Mouse (Mus musculus) embryo, embryonic 11 days (tissue): ENCODE measurements at regions not wholly inside any gene's neighbourhood (a gene's known extent, or its start where the extent isn't known, plus 50 kb on each side); places are given as distances from the start of the nearest gene placed in this dataset.

ENCODE experiments used
- DNase-seq: peaks from one replicate; pipeline ENCODE4 v3.0.0-alpha.2; 2015

DNA sequence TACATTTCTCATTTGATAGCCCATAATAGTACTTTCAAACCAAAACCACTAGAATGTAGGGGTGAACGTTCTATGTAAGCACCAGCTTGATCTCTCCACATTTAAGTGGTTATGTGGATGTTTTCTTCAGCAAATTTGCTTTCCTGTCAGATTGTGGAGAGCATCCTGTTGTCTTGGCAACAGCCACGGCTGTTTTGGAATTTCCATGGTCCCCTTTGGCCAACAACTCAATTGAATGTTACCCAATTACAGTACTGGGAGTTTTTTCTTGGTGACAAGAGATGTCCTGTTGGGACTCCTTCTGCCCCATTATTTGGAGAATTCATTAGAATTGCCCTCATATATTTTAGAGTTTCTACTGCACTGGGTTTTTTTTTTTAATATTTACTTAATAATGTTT lies 503.2 kb downstream of the Ndufa4 start:
- no peak for DNase-seq

- no peak for DNase-seq
Observed at GRCm38 (mm10) chr6:11359088-11359487, 548.2 kb downstream of the Ndufa4 start.

DNA sequence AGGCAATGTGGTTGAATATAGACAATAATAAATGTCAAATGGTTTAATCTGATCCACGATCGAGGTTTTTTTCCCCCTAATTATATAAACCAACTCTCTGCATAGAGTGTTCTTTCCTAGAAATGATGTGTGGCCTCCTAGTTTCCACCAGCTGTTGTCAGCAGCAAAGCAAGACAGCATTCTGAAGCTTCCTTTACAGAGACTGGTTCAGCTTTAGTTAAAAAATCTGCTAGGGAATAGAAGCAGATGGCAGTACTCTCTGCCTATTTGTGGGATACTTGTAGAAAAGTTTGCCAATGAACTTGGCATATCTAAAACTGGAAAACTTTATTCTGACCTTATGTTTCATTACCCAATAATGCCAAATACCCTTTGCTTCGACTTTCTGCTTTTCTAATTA lies 553.7 kb downstream of the Ndufa4 start:
- DNase-seq: no peak

DNA sequence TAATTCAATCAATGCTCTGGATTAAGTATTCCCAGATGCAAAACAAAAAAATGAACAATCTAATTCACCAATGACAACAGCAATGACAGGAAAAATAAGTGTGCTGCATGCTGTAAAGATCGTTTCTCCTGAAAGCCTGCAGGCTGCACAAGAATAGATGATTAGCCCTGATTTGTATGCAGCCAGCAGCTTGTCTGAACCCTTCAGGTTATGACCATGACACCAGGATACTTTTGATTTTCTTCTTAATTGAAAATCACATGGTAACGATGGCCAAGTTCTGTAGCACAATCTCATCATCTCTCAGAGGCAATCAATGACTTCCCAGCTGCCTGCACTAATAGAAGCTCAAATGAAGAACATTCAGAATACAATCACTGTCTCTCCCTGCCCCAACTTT lies 573.2 kb downstream of the Ndufa4 start:
- DNase-seq: no peak

DNA sequence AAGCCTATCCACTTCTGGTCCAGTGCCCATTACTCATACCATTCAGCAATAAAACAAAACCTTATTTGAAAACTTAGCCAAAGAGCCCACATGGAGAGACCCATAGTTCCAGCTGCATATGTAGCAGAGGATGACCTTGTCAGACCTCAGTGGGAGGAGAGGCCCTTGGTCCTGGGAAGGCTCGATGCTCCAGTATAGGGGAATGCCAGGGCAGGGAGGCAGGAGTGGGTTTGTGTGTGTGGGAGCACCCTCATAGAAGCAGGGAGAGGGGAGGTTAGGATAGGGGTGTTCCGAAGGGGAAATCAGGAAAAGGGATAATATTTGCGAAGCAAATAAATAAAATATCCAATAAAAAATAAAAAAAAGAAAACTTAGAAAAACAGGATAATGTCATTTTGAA lies 593.6 kb downstream of the Ndufa4 start:
- no peak for DNase-seq

DNA sequence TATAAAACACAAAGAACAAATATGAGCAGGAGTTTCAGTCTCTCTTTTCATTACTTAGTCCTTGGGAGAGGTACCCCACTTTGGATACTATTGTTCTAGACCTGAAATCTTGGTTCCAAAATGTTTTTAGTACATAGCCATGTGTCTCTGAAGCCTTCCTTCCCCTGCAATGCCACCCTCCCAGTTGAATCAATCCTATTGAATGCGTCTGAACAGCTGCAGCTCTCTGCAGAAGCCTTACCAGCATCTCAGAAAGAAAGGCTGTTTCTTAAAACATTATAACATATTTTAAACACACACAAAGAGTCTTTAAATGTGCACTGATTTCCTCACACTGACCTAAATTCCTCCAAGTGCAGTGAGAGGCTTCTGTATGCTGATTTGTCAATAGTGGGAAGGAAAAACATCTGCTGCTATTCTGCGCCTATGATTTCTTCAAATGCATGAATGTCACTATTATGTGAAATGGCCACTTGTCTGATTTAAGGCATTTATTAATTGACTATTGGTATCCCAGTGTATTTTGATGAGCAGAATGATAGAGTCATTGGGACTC lies 601.2 kb downstream of the Ndufa4 start:
- no peak for DNase-seq

DNA sequence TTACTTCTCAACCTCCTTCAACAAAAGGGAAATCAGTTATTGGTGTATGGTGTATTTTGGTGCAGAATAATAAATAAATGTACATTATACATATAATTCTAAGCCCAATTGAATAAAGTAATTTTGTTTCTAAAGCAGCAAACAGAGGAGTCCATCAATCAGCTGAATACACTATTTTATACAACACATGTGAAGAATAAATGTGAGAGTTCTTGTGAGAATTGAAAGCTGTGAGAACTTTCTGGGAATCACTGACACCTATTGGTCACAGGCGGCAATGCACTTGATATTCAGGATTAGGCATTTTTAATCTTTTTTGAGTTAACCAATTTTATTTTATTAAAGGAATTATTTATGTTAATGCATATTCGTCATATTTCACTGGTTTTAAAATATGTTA lies 623.3 kb downstream of the Ndufa4 start:
- peak; percentile 37 for DNase-seq

GRCm38 (mm10) chr6:11275214-11275613 lies 632.1 kb downstream of the Ndufa4 start:
- DNase-seq: no peak
